8 mouse cellular contexts compared by ENCODE assay signal in the genomic region with DNA sequence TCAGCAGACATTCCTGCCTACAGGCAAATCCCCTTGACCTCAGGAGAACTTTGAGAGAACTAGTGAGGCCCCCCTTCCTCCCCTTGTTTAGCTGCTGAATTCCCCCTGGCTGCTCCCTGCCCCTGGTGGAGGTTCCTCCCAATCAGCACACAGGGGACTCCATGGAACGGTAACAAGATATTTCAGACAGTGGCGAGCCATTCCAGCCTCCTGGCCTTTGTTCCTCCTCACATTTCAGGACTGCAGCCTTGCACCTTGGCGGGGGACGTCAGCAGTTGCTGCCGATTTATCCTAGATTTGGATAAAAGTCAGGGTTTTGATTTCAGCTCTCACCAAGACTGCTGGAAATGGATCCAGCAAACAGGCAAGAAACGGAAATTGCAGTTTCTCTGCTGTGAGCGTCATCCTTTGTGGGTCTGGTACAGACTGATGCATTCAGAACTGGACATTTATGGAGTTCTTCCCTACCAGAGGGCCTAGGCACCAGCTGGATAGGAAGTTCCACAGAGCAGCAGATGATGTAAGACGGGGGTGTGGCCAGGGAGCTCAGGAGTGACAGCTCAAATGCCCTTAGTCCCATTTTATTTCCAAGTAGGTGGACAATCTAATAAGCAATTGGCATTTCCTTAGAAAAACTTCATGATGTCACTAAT.
DNase-seq lines count a peak whose midpoint lies in the region; ATAC-seq lines count a peak whose summit lies in the region.

No protein-coding gene starts in this region.

- peak overlapping the region; percentile 35; the same call in 1 of the 2 replicates for H3K27ac ChIP-seq in hindbrain, embryonic 12.5 days
- no peak overlapping the region for H3K27ac ChIP-seq in hindbrain, embryonic 14.5 days
- H3K27ac ChIP-seq in embryonic facial prominence, embryonic 12.5 days, result peak overlapping the region; percentile 78
- H3K27ac ChIP-seq in limb, embryonic 12.5 days, result peak overlapping the region; percentile 79

- no peak for DNase-seq in hindbrain, embryonic 14.5 days (ENCODE audit: low spot score)
- DNase-seq in adipocyte (ENCODE audit: low spot score), result peak; percentile 6
- no peak for DNase-seq in ovary, postnatal 10 days (ENCODE audit: low spot score)
- DNase-seq in layer of hippocampus, adult 8-10 months (ENCODE audit: low spot score in 2 of 2), result no peak
- no peak for DNase-seq in layer of hippocampus, adult 9-10 months (ENCODE audit: low spot score)

- no peak overlapping the region for H3K4me3 ChIP-seq in hindbrain, embryonic 12.5 days
- no peak overlapping the region for H3K4me3 ChIP-seq in hindbrain, embryonic 14.5 days (replicated peaks; ENCODE audit: low read length)
- no peak overlapping the region for H3K4me3 ChIP-seq in embryonic facial prominence, embryonic 12.5 days
- no peak overlapping the region for H3K4me3 ChIP-seq in limb, embryonic 12.5 days (replicated peaks)

- no peaks in the 10 kb centered on the region for H3K27me3 ChIP-seq in hindbrain, embryonic 12.5 days
- H3K27me3 ChIP-seq in hindbrain, embryonic 14.5 days (ENCODE audit: control insufficient read depth, insufficient read depth, low read length), result no peaks in the 10 kb centered on the region
- no peaks in the 10 kb centered on the region for H3K27me3 ChIP-seq in embryonic facial prominence, embryonic 12.5 days
- no peaks in the 10 kb centered on the region for H3K27me3 ChIP-seq in limb, embryonic 12.5 days

- WGBS in hindbrain, embryonic 12.5 days, result 38% methylated on average over 8 of the region's 8 CpGs
- 44% methylated on average over 8 of the region's 8 CpGs for WGBS in hindbrain, embryonic 14.5 days
- WGBS in embryonic facial prominence, embryonic 12.5 days, result 11% methylated on average over 8 of the region's 8 CpGs
- WGBS in limb, embryonic 12.5 days, result 30% methylated on average over 8 of the region's 8 CpGs

- peaks cover 34% of the 10 kb centered on the region for H3K4me1 ChIP-seq in hindbrain, embryonic 12.5 days
- peaks cover 16% of the 10 kb centered on the region for H3K4me1 ChIP-seq in hindbrain, embryonic 14.5 days (replicated peaks; ENCODE audit: control insufficient read depth, insufficient read depth, low read length)
- peaks cover 31% of the 10 kb centered on the region for H3K4me1 ChIP-seq in embryonic facial prominence, embryonic 12.5 days
- peaks cover 19% of the 10 kb centered on the region for H3K4me1 ChIP-seq in limb, embryonic 12.5 days (replicated peaks)

- no peaks in the 10 kb centered on the region for H3K36me3 ChIP-seq in hindbrain, embryonic 12.5 days
- no peaks in the 10 kb centered on the region for H3K36me3 ChIP-seq in hindbrain, embryonic 14.5 days (replicated peaks; ENCODE audit: control insufficient read depth, insufficient read depth)
- H3K36me3 ChIP-seq in embryonic facial prominence, embryonic 12.5 days, result no peaks in the 10 kb centered on the region
- no peaks in the 10 kb centered on the region for H3K36me3 ChIP-seq in limb, embryonic 12.5 days

- 0 out of 2 replicates have a peak overlapping the region, but pooled peaks have one; percentile 6 for H3K4me2 ChIP-seq in hindbrain, embryonic 12.5 days (replicated peaks)
- H3K4me2 ChIP-seq in hindbrain, embryonic 14.5 days (replicated peaks), result no peak overlapping the region
- H3K4me2 ChIP-seq in embryonic facial prominence, embryonic 12.5 days (replicated peaks), result peak overlapping the region; percentile 23
- H3K4me2 ChIP-seq in limb, embryonic 12.5 days, result peak overlapping the region; percentile 32

- H3K9ac ChIP-seq in hindbrain, embryonic 12.5 days, result no peak overlapping the region
- H3K9ac ChIP-seq in hindbrain, embryonic 14.5 days, result no peak overlapping the region
- H3K9ac ChIP-seq in embryonic facial prominence, embryonic 12.5 days, result no peak overlapping the region
- no peak overlapping the region for H3K9ac ChIP-seq in limb, embryonic 12.5 days (replicated peaks)

- no peaks in the 10 kb centered on the region for H3K9me3 ChIP-seq in hindbrain, embryonic 12.5 days (replicated peaks)
- no peaks in the 10 kb centered on the region for H3K9me3 ChIP-seq in hindbrain, embryonic 14.5 days (ENCODE audit: control insufficient read depth, low read length)
- no peaks in the 10 kb centered on the region for H3K9me3 ChIP-seq in embryonic facial prominence, embryonic 12.5 days
- H3K9me3 ChIP-seq in limb, embryonic 12.5 days, result no peaks in the 10 kb centered on the region

- no peak for ATAC-seq in hindbrain, embryonic 12.5 days (ENCODE audit: low FRiP score)
- ATAC-seq in hindbrain, embryonic 14.5 days (ENCODE audit: low FRiP score), result no peak
- ATAC-seq in embryonic facial prominence, embryonic 12.5 days (ENCODE audit: insufficient number of reproducible peaks, insufficient read depth, low FRiP score, low TSS enrichment), result peak; percentile 64; the same call in 1 of the 2 replicates
- peak; percentile 83 for ATAC-seq in limb, embryonic 12.5 days (ENCODE audit: insufficient number of reproducible peaks, insufficient read depth, low FRiP score, low TSS enrichment, low read depth)

Comparison
In these comparisons a context has a peak if more than half of its experiments do, and no peak if none do; other contexts are left out.
1. ATAC-seq: peak in embryonic facial prominence, embryonic 12.5 days (single experiment) and limb, embryonic 12.5 days (single experiment); none in hindbrain, embryonic 12.5 days (single experiment) and hindbrain, embryonic 14.5 days (single experiment).